Mouse (Mus musculus): ENCODE data around the gene Col24a1. TPM values are rescaled to one million over a fixed set of nuclear protein-coding genes. Genes with fewer than 3 reads are reported as not detected.

The Col24a1 gene
- polyA plus RNA-seq, 1 experiment: not detected

DNA sequence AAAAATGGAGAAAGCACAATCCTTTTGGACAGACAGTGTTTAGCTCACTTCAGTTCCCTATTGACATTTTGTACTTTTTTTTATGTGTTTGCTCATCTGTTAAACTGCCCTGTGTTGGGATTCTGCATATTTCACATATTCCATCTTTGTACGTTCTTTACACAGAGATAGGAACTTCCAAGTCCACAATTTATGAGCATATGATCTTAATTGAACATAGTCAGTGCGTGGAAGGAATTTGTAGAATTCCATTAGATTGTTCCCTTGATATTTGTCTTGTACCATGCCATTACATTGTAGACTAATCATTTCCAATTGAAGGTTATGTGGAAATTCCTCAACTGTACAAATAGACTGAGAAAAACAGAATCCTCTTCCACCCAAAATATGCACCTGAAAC lies 212.6 kb downstream of the Col24a1 start:
- no peak for DNase-seq (ENCODE audit: low read depth in 1 of 2, low spot score in 2 of 2)
- TF ChIP-seq POLR2A (IDR thresholded peaks at IDR 0.05; ENCODE audit: low read depth, low read length): no peak
- no peak for TF ChIP-seq CTCF (IDR thresholded peaks at IDR 0.05; ENCODE audit: extremely low read depth, insufficient read depth, insufficient read length, insufficient replicate concordance)
- 87% methylated on average over 2 of the region's 2 CpGs for WGBS
- no peak overlapping the region for H3K27ac ChIP-seq (ENCODE audit: insufficient read depth, low read length)
- no peaks in the 10 kb centered on the region for H3K4me1 ChIP-seq (ENCODE audit: control insufficient read depth, insufficient read depth, insufficient read length)
- no peaks in the 10 kb centered on the region for H3K36me3 ChIP-seq (ENCODE audit: control insufficient read depth, insufficient read depth, low read length)
- H3K4me3 ChIP-seq (ENCODE audit: extremely low read depth, insufficient read depth, insufficient read length): no peak overlapping the region
- H3K27me3 ChIP-seq (ENCODE audit: control insufficient read depth, insufficient read depth, low read length): no peaks in the 10 kb centered on the region

DNA sequence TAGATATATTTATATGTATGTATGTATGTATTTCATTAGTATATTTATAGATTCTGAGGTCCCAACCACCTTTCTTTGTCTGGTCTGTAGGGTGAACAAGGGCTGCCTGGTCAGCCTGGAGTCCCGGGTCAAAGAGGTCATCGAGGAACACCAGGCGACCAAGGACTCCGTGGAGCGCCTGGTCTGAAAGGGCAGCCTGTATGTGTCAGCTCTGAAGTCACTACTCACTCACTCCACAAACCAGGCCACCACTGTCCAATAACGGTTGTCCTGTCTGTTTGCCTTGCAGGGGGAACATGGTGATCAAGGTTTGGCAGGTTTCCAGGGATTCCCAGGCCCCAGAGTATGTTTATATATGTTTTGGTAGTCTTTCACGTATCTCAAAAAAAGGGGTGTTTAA lies 216.3 kb downstream of the Col24a1 start:
- no peak for DNase-seq (ENCODE audit: low read depth in 1 of 2, low spot score in 2 of 2)
- Histone ChIP-seq H3K27ac (ENCODE audit: insufficient read depth, low read length) (no peak overlapping the region), H3K4me1 (ENCODE audit: control insufficient read depth, insufficient read depth, insufficient read length) (no peaks in the 10 kb centered on the region), H3K36me3 (ENCODE audit: control insufficient read depth, insufficient read depth, low read length) (no peaks in the 10 kb centered on the region), H3K4me3 (ENCODE audit: extremely low read depth, insufficient read depth, insufficient read length) (no peak overlapping the region), H3K27me3 (ENCODE audit: control insufficient read depth, insufficient read depth, low read length) (no peaks in the 10 kb centered on the region)
- TF ChIP-seq POLR2A (IDR thresholded peaks at IDR 0.05; ENCODE audit: low read depth, low read length) (no peak), CTCF (IDR thresholded peaks at IDR 0.05; ENCODE audit: extremely low read depth, insufficient read depth, insufficient read length, insufficient replicate concordance) (no peak)
- 89% methylated on average over 7 of the region's 7 CpGs for WGBS

DNA sequence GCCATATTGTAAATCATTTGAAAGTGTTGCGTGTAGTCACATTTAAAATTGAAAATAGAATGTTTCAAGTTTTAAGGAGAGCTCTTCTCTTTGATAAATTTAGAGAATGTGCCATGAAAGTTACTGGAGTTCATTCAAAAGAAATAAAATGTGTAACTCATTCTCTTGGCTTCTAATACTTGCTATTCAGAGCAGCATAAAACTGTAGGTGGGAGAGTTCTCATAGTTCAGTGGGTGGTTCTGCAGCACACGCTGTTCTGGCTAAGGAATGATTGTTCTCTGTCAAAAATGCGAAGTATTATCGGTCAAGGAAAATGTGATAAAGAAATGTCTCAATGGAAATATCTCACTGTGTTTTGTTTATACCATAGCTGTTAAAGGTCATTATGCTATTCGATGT lies 221.9 kb downstream of the Col24a1 start:
- 87% methylated on average over 5 of the region's 5 CpGs for WGBS
- H3K27me3 ChIP-seq (ENCODE audit: control insufficient read depth, insufficient read depth, low read length): no peaks in the 10 kb centered on the region
- H3K36me3 ChIP-seq (ENCODE audit: control insufficient read depth, insufficient read depth, low read length): no peaks in the 10 kb centered on the region
- no peaks in the 10 kb centered on the region for H3K4me1 ChIP-seq (ENCODE audit: control insufficient read depth, insufficient read depth, insufficient read length)
- no peak overlapping the region for H3K4me3 ChIP-seq (ENCODE audit: extremely low read depth, insufficient read depth, insufficient read length)
- DNase-seq (ENCODE audit: low read depth in 1 of 2, low spot score in 2 of 2): no peak
- TF ChIP-seq POLR2A (IDR thresholded peaks at IDR 0.05; ENCODE audit: low read depth, low read length) (no peak), CTCF (IDR thresholded peaks at IDR 0.05; ENCODE audit: extremely low read depth, insufficient read depth, insufficient read length, insufficient replicate concordance) (no peak)
- no peak overlapping the region for H3K27ac ChIP-seq (ENCODE audit: insufficient read depth, low read length)

DNA sequence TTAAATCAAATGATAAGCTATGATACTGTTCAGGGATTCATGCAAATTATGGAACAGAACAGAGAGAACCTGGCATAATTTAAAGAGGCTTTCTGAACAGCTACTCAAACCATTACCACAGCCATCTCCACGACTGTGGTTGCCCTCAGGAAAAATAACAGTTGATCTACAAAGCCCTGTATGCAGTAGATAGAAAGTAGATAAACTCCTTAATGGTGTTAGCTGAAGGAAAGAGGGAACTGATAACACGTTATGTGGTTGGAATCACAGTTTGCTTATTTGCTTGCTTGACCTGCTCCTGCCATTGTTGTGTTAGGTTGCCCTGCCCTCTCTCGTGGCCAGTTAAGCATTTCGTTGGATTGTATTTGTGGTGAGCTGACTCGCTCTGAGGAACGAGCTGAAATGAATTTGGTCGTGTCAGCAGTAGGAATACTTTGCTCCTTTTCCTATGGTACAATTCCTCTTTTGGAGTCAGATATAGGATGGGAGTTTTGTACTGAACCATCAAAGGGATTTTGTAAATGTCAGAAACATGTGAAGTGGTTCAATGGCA lies 229.3 kb downstream of the Col24a1 start:
- no peak overlapping the region for H3K27ac ChIP-seq (ENCODE audit: insufficient read depth, low read length)
- 15% methylated on average over 7 of the region's 7 CpGs for WGBS

DNA sequence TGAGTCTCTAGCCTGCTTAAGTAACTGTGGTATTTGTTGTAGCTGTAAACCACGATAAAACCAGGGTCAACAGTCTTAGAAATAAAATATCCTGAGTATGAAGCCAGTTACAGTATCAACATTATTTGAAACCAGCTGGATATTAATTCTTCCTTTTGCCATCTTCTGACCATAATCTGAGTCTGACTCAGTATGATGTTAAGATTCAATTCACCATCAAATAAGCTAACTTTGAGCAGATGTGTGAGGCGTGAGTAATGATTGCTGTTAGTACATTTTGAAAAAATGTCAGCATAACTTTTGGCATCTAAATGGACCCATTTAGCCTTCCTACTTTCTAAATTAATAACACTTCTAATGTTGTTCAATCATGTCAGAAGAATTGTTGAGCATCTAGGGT lies 230.0 kb downstream of the Col24a1 start:
- H3K4me3 ChIP-seq (ENCODE audit: extremely low read depth, insufficient read depth, insufficient read length): no peak overlapping the region
- DNase-seq (ENCODE audit: low read depth in 1 of 2, low spot score in 2 of 2): no peak
- no peaks in the 10 kb centered on the region for H3K4me1 ChIP-seq (ENCODE audit: control insufficient read depth, insufficient read depth, insufficient read length)
- no peak overlapping the region for H3K27ac ChIP-seq (ENCODE audit: insufficient read depth, low read length)
- 85% methylated on average over 2 of the region's 2 CpGs for WGBS
- H3K36me3 ChIP-seq (ENCODE audit: control insufficient read depth, insufficient read depth, low read length): no peaks in the 10 kb centered on the region
- H3K27me3 ChIP-seq (ENCODE audit: control insufficient read depth, insufficient read depth, low read length): no peaks in the 10 kb centered on the region
- TF ChIP-seq CTCF (IDR thresholded peaks at IDR 0.05; ENCODE audit: extremely low read depth, insufficient read depth, insufficient read length, insufficient replicate concordance): no peak

More for the DNA sequence above, 229.3 kb downstream of the Col24a1 start:
- TF ChIP-seq POLR2A (IDR thresholded peaks at IDR 0.05; ENCODE audit: low read depth, low read length) (no peak), CTCF (IDR thresholded peaks at IDR 0.05; ENCODE audit: extremely low read depth, insufficient read depth, insufficient read length, insufficient replicate concordance) (no peak)
- Histone ChIP-seq H3K4me3 (ENCODE audit: extremely low read depth, insufficient read depth, insufficient read length) (no peak overlapping the region), H3K36me3 (ENCODE audit: control insufficient read depth, insufficient read depth, low read length) (no peaks in the 10 kb centered on the region), H3K27me3 (ENCODE audit: control insufficient read depth, insufficient read depth, low read length) (no peaks in the 10 kb centered on the region), H3K4me1 (ENCODE audit: control insufficient read depth, insufficient read depth, insufficient read length) (no peaks in the 10 kb centered on the region)
- DNase-seq (ENCODE audit: low read depth in 1 of 2, low spot score in 2 of 2): no peak

DNA sequence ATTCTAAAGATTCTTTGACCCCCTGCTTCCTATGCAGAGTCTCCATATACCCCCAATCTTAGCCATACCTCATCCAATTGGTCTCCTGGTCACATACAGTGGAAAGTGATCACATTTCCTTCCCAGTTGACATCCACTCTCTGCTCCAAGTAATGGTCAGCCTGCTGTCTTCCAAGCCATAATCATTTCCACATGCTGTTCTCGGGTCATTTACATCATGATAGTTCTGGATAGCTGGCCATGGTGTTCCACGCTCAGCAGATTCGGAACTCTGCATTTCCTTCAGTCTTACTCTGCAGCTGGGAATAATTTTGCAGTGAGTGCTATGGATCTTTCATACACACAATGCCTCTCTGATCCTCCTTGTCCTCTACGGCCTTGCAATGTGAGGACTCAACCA lies 233.0 kb downstream of the Col24a1 start:
- no peak for DNase-seq (ENCODE audit: low read depth in 1 of 2, low spot score in 2 of 2)
- WGBS: 93% methylated on average over 4 of the region's 4 CpGs
- Histone ChIP-seq H3K4me3 (ENCODE audit: extremely low read depth, insufficient read depth, insufficient read length) (no peak overlapping the region), H3K36me3 (ENCODE audit: control insufficient read depth, insufficient read depth, low read length) (no peaks in the 10 kb centered on the region), H3K27me3 (ENCODE audit: control insufficient read depth, insufficient read depth, low read length) (no peaks in the 10 kb centered on the region), H3K27ac (ENCODE audit: insufficient read depth, low read length) (no peak overlapping the region), H3K4me1 (ENCODE audit: control insufficient read depth, insufficient read depth, insufficient read length) (no peaks in the 10 kb centered on the region)
- no peak for TF ChIP-seq POLR2A (IDR thresholded peaks at IDR 0.05; ENCODE audit: low read depth, low read length)
- TF ChIP-seq CTCF (IDR thresholded peaks at IDR 0.05; ENCODE audit: extremely low read depth, insufficient read depth, insufficient read length, insufficient replicate concordance): no peak

DNA sequence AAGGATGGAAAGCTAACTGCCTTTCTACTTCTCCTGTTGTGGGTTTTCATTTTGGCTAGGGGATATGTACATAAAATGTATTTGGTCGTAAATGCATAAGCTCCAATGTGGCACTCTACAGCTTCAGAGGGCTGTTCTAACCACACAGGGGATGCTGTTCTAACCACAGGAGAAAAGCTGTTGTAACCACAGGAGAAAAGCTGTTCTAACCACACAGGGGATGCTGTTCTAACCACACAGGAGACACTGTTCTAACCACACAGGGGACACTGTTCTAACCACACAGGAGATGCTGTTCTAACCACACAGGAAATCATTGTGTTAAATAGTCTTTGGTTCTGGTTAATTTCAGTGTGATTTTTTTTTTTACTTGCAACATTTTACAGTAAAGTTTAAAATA lies 245.6 kb downstream of the Col24a1 start:
- WGBS: 5% methylated on average over 1 of the region's 1 CpGs
- H3K36me3 ChIP-seq (ENCODE audit: control insufficient read depth, insufficient read depth, low read length): no peaks in the 10 kb centered on the region

More for the DNA sequence above, 245.6 kb downstream of the Col24a1 start:
- Histone ChIP-seq H3K4me1 (ENCODE audit: control insufficient read depth, insufficient read depth, insufficient read length) (no peaks in the 10 kb centered on the region), H3K4me3 (ENCODE audit: extremely low read depth, insufficient read depth, insufficient read length) (no peak overlapping the region), H3K27ac (ENCODE audit: insufficient read depth, low read length) (no peak overlapping the region), H3K27me3 (ENCODE audit: control insufficient read depth, insufficient read depth, low read length) (no peaks in the 10 kb centered on the region)
- no peak for TF ChIP-seq POLR2A (IDR thresholded peaks at IDR 0.05; ENCODE audit: low read depth, low read length)
- no peak for TF ChIP-seq CTCF (IDR thresholded peaks at IDR 0.05; ENCODE audit: extremely low read depth, insufficient read depth, insufficient read length, insufficient replicate concordance)
- peak in 1 of 2 experiments; percentile 1 for DNase-seq (ENCODE audit: low read depth in 1 of 2, low spot score in 2 of 2)

Data from spleen, adult 2 months (tissue).